Mouse (Mus musculus): Measurements from ENCODE around the gene Eri3. TPM values are rescaled to one million over a fixed set of nuclear protein-coding genes. Genes with fewer than 3 reads are reported as not detected.

Eri3 gene
- polyA plus RNA-seq, 1 experiment from 2014 or later, result 135 TPM

GRCm38 (mm10) chr4:117683048-117683768 is 133.0 kb downstream of the Eri3 start:
- no peaks in the 10 kb centered on the region; the same call in 1 of the 2 replicates for H3K36me3 ChIP-seq (ENCODE audit: control insufficient read depth, insufficient read depth, low read length)
- ATAC-seq (ENCODE audit: insufficient read depth, low FRiP score, low TSS enrichment), result no peak

GRCm38 (mm10) chr4:117686354-117686753 is 136.2 kb downstream of the Eri3 start:
- no peak overlapping the region for H3K4me2 ChIP-seq (ENCODE audit: low read depth)
- no peak for DNase-seq (ENCODE audit: low spot score)
- 82% methylated on average over 4 of the region's 4 CpGs for WGBS
- no peaks in the 10 kb centered on the region for H3K27me3 ChIP-seq (ENCODE audit: control insufficient read depth, insufficient read depth, low read length)
- H3K9ac ChIP-seq (ENCODE audit: low read length), result no peak overlapping the region
- H3K4me3 ChIP-seq (ENCODE audit: low read depth, low read length), result no peak overlapping the region
- no peaks in the 10 kb centered on the region for H3K9me3 ChIP-seq (ENCODE audit: control insufficient read depth, low read length)
- ATAC-seq (ENCODE audit: insufficient read depth, low FRiP score, low TSS enrichment), result no peak
- 0 out of 2 replicates have a peak, but pooled peaks cover 2% of the 10 kb centered on the region for H3K4me1 ChIP-seq (ENCODE audit: control insufficient read depth, insufficient read depth, low read length)
- no peak overlapping the region for H3K27ac ChIP-seq (ENCODE audit: low read depth, low read length)
- no peaks in the 10 kb centered on the region for H3K36me3 ChIP-seq (ENCODE audit: control insufficient read depth, insufficient read depth, low read length)

More at GRCm38 (mm10) chr4:117683048-117683768, 133.0 kb downstream of the Eri3 start:
- Histone ChIP-seq H3K27me3 (ENCODE audit: control insufficient read depth, insufficient read depth, low read length) (no peaks in the 10 kb centered on the region), H3K4me1 (ENCODE audit: control insufficient read depth, insufficient read depth, low read length) (0 out of 2 replicates have a peak, but pooled peaks cover 2% of the 10 kb centered on the region), H3K27ac (ENCODE audit: low read depth, low read length) (no peak overlapping the region), H3K9me3 (ENCODE audit: control insufficient read depth, low read length) (no peaks in the 10 kb centered on the region), H3K4me2 (ENCODE audit: low read depth) (no peak overlapping the region), H3K9ac (ENCODE audit: low read length) (no peak overlapping the region), H3K4me3 (ENCODE audit: low read depth, low read length) (no peak overlapping the region)
- WGBS, result 85% methylated on average over 6 of the region's 6 CpGs
- no peak for DNase-seq (ENCODE audit: low spot score)

GRCm38 (mm10) chr4:117705361-117705760 is 155.2 kb downstream of the Eri3 start:
- Histone ChIP-seq H3K27ac (ENCODE audit: low read depth, low read length) (no peak overlapping the region), H3K27me3 (ENCODE audit: control insufficient read depth, insufficient read depth, low read length) (no peaks in the 10 kb centered on the region), H3K36me3 (ENCODE audit: control insufficient read depth, insufficient read depth, low read length) (no peaks in the 10 kb centered on the region), H3K9ac (ENCODE audit: low read length) (no peak overlapping the region), H3K4me2 (ENCODE audit: low read depth) (no peak overlapping the region), H3K4me3 (ENCODE audit: low read depth, low read length) (no peak overlapping the region), H3K9me3 (ENCODE audit: control insufficient read depth, low read length) (no peaks in the 10 kb centered on the region), H3K4me1 (ENCODE audit: control insufficient read depth, insufficient read depth, low read length) (no peaks in the 10 kb centered on the region)
- no peak for ATAC-seq (ENCODE audit: insufficient read depth, low FRiP score, low TSS enrichment)
- DNase-seq (ENCODE audit: low spot score), result peak; percentile 54
- 5% methylated on average over 7 of the region's 7 CpGs for WGBS

- Histone ChIP-seq H3K9ac (ENCODE audit: low read length) (no peak overlapping the region), H3K36me3 (ENCODE audit: control insufficient read depth, insufficient read depth, low read length) (no peaks in the 10 kb centered on the region), H3K4me3 (ENCODE audit: low read depth, low read length) (no peak overlapping the region), H3K9me3 (ENCODE audit: control insufficient read depth, low read length) (no peaks in the 10 kb centered on the region), H3K4me2 (ENCODE audit: low read depth) (no peak overlapping the region), H3K4me1 (ENCODE audit: control insufficient read depth, insufficient read depth, low read length) (no peaks in the 10 kb centered on the region), H3K27me3 (ENCODE audit: control insufficient read depth, insufficient read depth, low read length) (no peaks in the 10 kb centered on the region), H3K27ac (ENCODE audit: low read depth, low read length) (no peak overlapping the region)
- no peak for DNase-seq (ENCODE audit: low spot score)
- WGBS, result 83% methylated on average over 3 of the region's 3 CpGs
- ATAC-seq (ENCODE audit: insufficient read depth, low FRiP score, low TSS enrichment), result no peak
Observed at GRCm38 (mm10) chr4:117708780-117709550, 158.8 kb downstream of the Eri3 start.

GRCm38 (mm10) chr4:117712314-117712713 is 162.1 kb downstream of the Eri3 start:
- DNase-seq (ENCODE audit: low spot score) (no peak), ATAC-seq (ENCODE audit: insufficient read depth, low FRiP score, low TSS enrichment) (no peak)
- no peak overlapping the region for H3K4me2 ChIP-seq (ENCODE audit: low read depth)
- H3K9me3 ChIP-seq (ENCODE audit: control insufficient read depth, low read length), result no peaks in the 10 kb centered on the region
- H3K4me1 ChIP-seq (ENCODE audit: control insufficient read depth, insufficient read depth, low read length), result no peaks in the 10 kb centered on the region
- H3K4me3 ChIP-seq (ENCODE audit: low read depth, low read length), result no peak overlapping the region
- H3K27me3 ChIP-seq (ENCODE audit: control insufficient read depth, insufficient read depth, low read length), result no peaks in the 10 kb centered on the region
- WGBS, result 81% methylated on average over 3 of the region's 3 CpGs
- H3K9ac ChIP-seq (ENCODE audit: low read length), result no peak overlapping the region
- H3K27ac ChIP-seq (ENCODE audit: low read depth, low read length), result no peak overlapping the region
- no peaks in the 10 kb centered on the region for H3K36me3 ChIP-seq (ENCODE audit: control insufficient read depth, insufficient read depth, low read length)

- H3K9ac ChIP-seq (ENCODE audit: low read length), result no peak overlapping the region
- H3K27ac ChIP-seq (ENCODE audit: low read depth, low read length), result no peak overlapping the region
- no peaks in the 10 kb centered on the region for H3K36me3 ChIP-seq (ENCODE audit: control insufficient read depth, insufficient read depth, low read length)
- H3K4me3 ChIP-seq (ENCODE audit: low read depth, low read length), result no peak overlapping the region
- H3K4me1 ChIP-seq (ENCODE audit: control insufficient read depth, insufficient read depth, low read length), result no peaks in the 10 kb centered on the region
- WGBS, result 79% methylated on average over 6 of the region's 6 CpGs
- H3K9me3 ChIP-seq (ENCODE audit: control insufficient read depth, low read length), result no peaks in the 10 kb centered on the region
- no peaks in the 10 kb centered on the region for H3K27me3 ChIP-seq (ENCODE audit: control insufficient read depth, insufficient read depth, low read length)
- no peak overlapping the region for H3K4me2 ChIP-seq (ENCODE audit: low read depth)
- ATAC-seq (ENCODE audit: insufficient read depth, low FRiP score, low TSS enrichment) (no peak), DNase-seq (ENCODE audit: low spot score) (no peak)
Observed at GRCm38 (mm10) chr4:117713303-117714098, 163.3 kb downstream of the Eri3 start.

Small RNAs within 50 kb of the gene (microRNA-seq; reads per million reads assigned to microRNA genes)
- not detected for gene Gm25559

Other genes starting within 250 kb of the Eri3 start
- gene Rnf220, start 53.3 kb upstream of the Eri3 start, polyA plus RNA-seq (2014; fragmentation: Nextera tagmentation; extraction: Ambion mirVana), result 73.5 and 76.8 TPM in 2 replicates
- gene Dmap1, start 131.9 kb downstream of the Eri3 start, polyA plus RNA-seq (2014; fragmentation: Nextera tagmentation; extraction: Ambion mirVana), result 80.3 and 85.3 TPM in 2 replicates
- not detected in 2 replicates for gene Gm12845, start 174.0 kb downstream of the Eri3 start, polyA plus RNA-seq (2014; fragmentation: Nextera tagmentation; extraction: Ambion mirVana)
- gene Klf17, start 215.3 kb downstream of the Eri3 start, polyA plus RNA-seq (2014; fragmentation: Nextera tagmentation; extraction: Ambion mirVana), result not detected in 2 replicates